In genomic region chr2:27156596-27156995, GRCm38 (mm10) we compare ENCODE assay signal across 30 mouse cellular contexts. TPM values are rescaled to one million over a fixed set of nuclear protein-coding genes. Genes with fewer than 3 reads are reported as not detected.
"Had no signal": no experiment of that assay in that cellular context is flagged by ENCODE, and none has a peak within 500 bp of the region (broad histone marks: within the 10 kb centered on the region; RNA-seq: fewer than 3 reads in every experiment).

No protein-coding gene starts in this region.

- H3K27ac ChIP-seq: heart, adult 2 months; heart, embryonic 13.5 days; heart, embryonic 15.5 days; hindbrain, embryonic 13.5 days; hindbrain, embryonic 15.5 days; hindbrain, postnatal 0 days; layer of hippocampus, adult 2 months; left cerebral cortex, adult 2 months; limb, embryonic 10.5 days; limb, embryonic 12.5 days; liver, embryonic 13.5 days; liver, embryonic 15.5 days had no signal

- H3K27me3 ChIP-seq: heart, embryonic 15.5 days; hindbrain, embryonic 13.5 days; hindbrain, embryonic 15.5 days; limb, embryonic 12.5 days; liver, embryonic 13.5 days had no signal

- H3K4me1 ChIP-seq: heart, embryonic 13.5 days; heart, embryonic 15.5 days; hindbrain, embryonic 15.5 days; liver, embryonic 13.5 days; liver, embryonic 15.5 days had no signal

- H3K9ac ChIP-seq: heart, embryonic 13.5 days; heart, embryonic 15.5 days; hindbrain, embryonic 13.5 days; hindbrain, embryonic 15.5 days; limb, embryonic 12.5 days; liver, embryonic 13.5 days; liver, embryonic 15.5 days had no signal

- H3K36me3 ChIP-seq: heart, embryonic 13.5 days; heart, embryonic 15.5 days; hindbrain, embryonic 13.5 days; hindbrain, embryonic 15.5 days; limb, embryonic 10.5 days; limb, embryonic 12.5 days; liver, embryonic 13.5 days; liver, embryonic 15.5 days had no signal

- H3K4me2 ChIP-seq: heart, embryonic 11.5 days; heart, embryonic 13.5 days; heart, embryonic 15.5 days; hindbrain, embryonic 13.5 days; hindbrain, embryonic 15.5 days; limb, embryonic 12.5 days; liver, embryonic 11.5 days; liver, embryonic 13.5 days; liver, embryonic 15.5 days had no signal

- H3K4me3 ChIP-seq: heart, adult 2 months; heart, embryonic 13.5 days; heart, embryonic 15.5 days; hindbrain, embryonic 13.5 days; hindbrain, embryonic 15.5 days; layer of hippocampus, adult 2 months; left cerebral cortex, adult 2 months; limb, embryonic 10.5 days; limb, embryonic 12.5 days; liver, embryonic 13.5 days; liver, embryonic 15.5 days had no signal

- DNase-seq: gastrocnemius, postnatal 14 days; gastrocnemius, postnatal 36 days; heart, adult 11 months; heart, adult 2 months; heart, postnatal 14 days; heart, postnatal 36 days; kidney, adult 11 months; kidney, adult 2 months; kidney, adult 9 months; kidney, postnatal 10 days; kidney, postnatal 25 days; kidney, postnatal 4 days; liver; liver, embryonic 13.5 days had no signal

- ATAC-seq: hindbrain, postnatal 0 days; intestine, embryonic 16.5 days had no signal

- H3K9me3 ChIP-seq: heart, embryonic 13.5 days; heart, embryonic 15.5 days; hindbrain, embryonic 13.5 days; hindbrain, embryonic 15.5 days; limb, embryonic 10.5 days; limb, embryonic 12.5 days; liver, embryonic 13.5 days; liver, embryonic 15.5 days had no signal

RNA-seq across cellular contexts. Expression of gene Dbh, which starts 8.4 kb away (rescaled TPM):
- total RNA-seq: gastrocnemius, adult 18-20 months; gastrocnemius, adult 8-10 months; gastrocnemius, postnatal 36 days; hematopoietic stem cell, adult 5-6 weeks had no signal
- polyA plus RNA-seq: limb, embryonic 10.5 days had no signal

RNA-seq across cellular contexts. Expression of gene Fam163b, which starts 14.3 kb away (rescaled TPM):
- total RNA-seq: gastrocnemius, adult 18-20 months; gastrocnemius, postnatal 36 days; hematopoietic stem cell, adult 5-6 weeks had no signal
- polyA plus RNA-seq: liver, embryonic 15.5 days had no signal
